Mouse (Mus musculus): ENCODE data around the gene Bex6. TPM values are rescaled to one million over a fixed set of nuclear protein-coding genes. Genes with fewer than 3 reads are reported as not detected.

Gene Bex6
- total RNA-seq (2014; rRNA removed) (not detected in 2 replicates), polyA plus RNA-seq (2015; fragmentation: Nextera tagmentation; extraction: Ambion mirVana) (not detected in 2 replicates)

DNA sequence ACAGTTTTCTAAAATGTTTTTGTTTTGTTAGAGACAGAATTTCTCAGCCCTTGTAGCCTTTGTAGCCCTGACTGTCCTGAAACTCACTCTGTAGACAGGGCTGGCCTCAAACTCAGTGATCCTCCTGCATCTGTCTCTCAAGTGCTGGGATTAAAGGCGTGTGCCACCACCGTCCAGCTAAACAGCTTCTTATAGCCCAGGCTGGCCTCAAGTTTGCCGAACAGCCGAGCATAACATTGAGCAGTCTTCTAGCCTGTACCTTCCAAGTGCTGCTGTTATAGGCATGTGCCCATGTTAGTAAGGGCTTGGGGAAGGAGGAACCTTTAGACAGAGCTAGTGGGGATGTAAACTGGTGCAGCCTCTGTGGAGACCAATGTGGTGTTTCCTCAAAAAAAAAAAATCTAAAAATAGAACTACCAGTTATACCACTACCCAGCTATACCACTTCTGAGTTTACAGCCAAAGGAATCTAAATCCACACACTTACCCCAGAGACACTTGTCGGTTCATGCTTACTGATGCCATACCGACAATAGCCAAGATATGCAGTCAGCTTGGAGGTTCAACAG, at the start of gene Bex6:
Gene Bex6, plus strand, starts transcription at position 491 of the 569 bp plus-strand sequence.
- DNase-seq (ENCODE audit: low spot score) = no peak
- H3K4me3 ChIP-seq (ENCODE audit: low read length) = no peak within 1 kb of the TSS
- no peak within 1 kb of the TSS for H3K4me2 ChIP-seq (ENCODE audit: low read depth, low read length)
- H3K9ac ChIP-seq (replicated peaks; ENCODE audit: low read length) = no peak within 1 kb of the TSS
- no peaks in the 10 kb centered on the region for H3K9me3 ChIP-seq (ENCODE audit: low read length)
- H3K27me3 ChIP-seq (ENCODE audit: insufficient read depth, low read length) = no peaks in the 10 kb centered on the region
- ATAC-seq = no peak
- H3K36me3 ChIP-seq (ENCODE audit: insufficient read depth, low read length) = no peaks in the 10 kb centered on the region
- 90% methylated on average over 6 of the region's 6 CpGs for WGBS
- no peaks in the 10 kb centered on the region for H3K4me1 ChIP-seq (ENCODE audit: insufficient read depth, low read length)
- H3K27ac ChIP-seq = no peak within 1 kb of the TSS
- TF ChIP-seq CTCF (IDR thresholded peaks at IDR 0.05; ENCODE audit: low read depth) = no peak

DNA sequence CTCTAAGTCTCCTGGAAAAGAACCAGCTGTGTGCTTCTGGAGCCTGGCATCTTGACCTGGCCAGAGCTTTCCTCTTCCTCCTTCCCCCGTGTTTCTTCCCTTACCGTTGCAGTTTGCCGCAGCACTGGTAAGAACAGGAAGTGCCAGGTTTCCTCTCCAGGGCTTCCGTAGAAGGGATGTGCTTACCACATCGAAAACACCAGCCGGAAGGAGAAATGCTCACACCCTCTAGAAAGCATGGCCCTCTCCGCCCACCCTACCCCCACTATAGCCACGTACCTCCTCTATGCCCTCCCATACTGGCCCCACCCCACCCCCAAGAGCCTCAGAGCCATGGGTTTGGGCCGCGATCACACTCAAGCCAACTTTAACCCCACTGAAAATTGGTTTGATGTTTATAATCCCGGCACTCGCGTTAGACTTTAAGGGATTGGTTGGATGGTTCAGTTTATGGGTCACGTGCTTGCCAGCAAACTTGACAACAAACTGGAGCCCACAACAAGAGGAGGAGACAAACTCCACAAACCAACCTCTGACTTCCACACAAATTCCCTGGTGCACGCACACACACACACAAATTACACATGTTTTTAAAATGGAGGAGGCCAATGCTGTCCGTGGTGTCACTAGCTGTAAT, 49.3 kb upstream of the Bex6 start:
- H3K9me3 ChIP-seq (ENCODE audit: low read length) = no peaks in the 10 kb centered on the region
- H3K27me3 ChIP-seq (ENCODE audit: insufficient read depth, low read length) = no peaks in the 10 kb centered on the region
- H3K4me1 ChIP-seq (ENCODE audit: insufficient read depth, low read length) = no peaks in the 10 kb centered on the region
- ATAC-seq = no peak
- TF ChIP-seq CTCF (IDR thresholded peaks at IDR 0.05; ENCODE audit: low read depth) = no peak
- H3K4me2 ChIP-seq (ENCODE audit: low read depth, low read length) = 0 out of 2 replicates have a peak overlapping the region, but pooled peaks have one; percentile 27
- no peak overlapping the region for H3K9ac ChIP-seq (replicated peaks; ENCODE audit: low read length)
- no peak overlapping the region for H3K4me3 ChIP-seq (ENCODE audit: low read length)
- H3K27ac ChIP-seq = no peak overlapping the region
- no peaks in the 10 kb centered on the region for H3K36me3 ChIP-seq (ENCODE audit: insufficient read depth, low read length)
- WGBS = 80% methylated on average over 16 of the region's 16 CpGs
- DNase-seq (ENCODE audit: low spot score) = no peak

DNA sequence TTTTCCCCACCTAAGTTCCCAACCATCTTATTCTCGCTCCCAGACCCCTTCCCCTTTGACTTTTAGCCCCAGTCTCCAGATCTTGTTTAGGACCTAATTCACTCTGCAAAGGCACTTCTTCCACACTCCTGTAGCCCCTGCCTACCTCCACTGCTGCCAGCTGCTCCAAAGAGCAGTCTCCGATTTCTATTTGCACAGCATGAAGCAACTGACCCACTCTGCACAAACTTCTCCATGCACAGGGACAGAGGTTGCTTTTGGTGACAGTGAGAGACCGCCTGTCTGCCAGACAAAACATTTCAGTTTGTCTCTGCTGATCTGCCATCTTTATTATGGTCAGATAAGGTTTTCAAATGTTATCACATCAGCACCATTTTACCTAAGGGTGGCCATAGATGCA, 46.5 kb upstream of the Bex6 start:
- Histone ChIP-seq H3K4me1 (ENCODE audit: insufficient read depth, low read length) (no peaks in the 10 kb centered on the region), H3K36me3 (ENCODE audit: insufficient read depth, low read length) (no peaks in the 10 kb centered on the region), H3K9ac (replicated peaks; ENCODE audit: low read length) (no peak overlapping the region), H3K9me3 (ENCODE audit: low read length) (no peaks in the 10 kb centered on the region), H3K4me2 (ENCODE audit: low read depth, low read length) (no peak overlapping the region), H3K27ac (no peak overlapping the region), H3K27me3 (ENCODE audit: insufficient read depth, low read length) (no peaks in the 10 kb centered on the region), H3K4me3 (ENCODE audit: low read length) (no peak overlapping the region)
- WGBS = 80% methylated on average over 3 of the region's 3 CpGs
- no peak for ATAC-seq
- no peak for DNase-seq (ENCODE audit: low spot score)
- no peak for TF ChIP-seq CTCF (IDR thresholded peaks at IDR 0.05; ENCODE audit: low read depth)

DNA sequence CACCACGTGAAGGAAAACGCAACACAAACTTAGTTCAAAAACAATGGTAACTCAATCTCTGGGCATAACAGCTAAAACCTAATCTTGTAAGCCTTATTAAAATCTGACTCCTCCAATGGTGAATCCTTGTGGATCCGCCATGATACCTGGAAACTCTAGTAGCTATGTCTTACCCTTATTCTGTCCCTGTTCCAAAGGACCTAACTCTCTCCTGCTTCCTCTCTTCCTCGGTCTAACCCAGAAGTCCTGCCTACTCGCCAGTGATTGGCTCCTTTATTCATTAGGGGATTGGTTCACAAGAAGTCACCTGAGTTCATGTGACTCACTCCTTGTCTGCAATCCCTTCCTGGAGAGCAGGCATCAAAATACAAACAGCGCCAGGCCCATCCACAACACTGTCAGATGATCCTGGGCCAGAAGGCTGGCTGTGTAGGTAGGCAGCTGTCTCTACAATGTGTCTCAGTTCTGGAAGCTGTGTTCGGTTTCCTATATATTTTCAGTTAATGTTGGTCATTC, 43.7 kb upstream of the Bex6 start:
- WGBS = 79% methylated on average over 7 of the region's 7 CpGs
- no peak for DNase-seq (ENCODE audit: low spot score)
- no peaks in the 10 kb centered on the region for H3K27me3 ChIP-seq (ENCODE audit: insufficient read depth, low read length)
- no peak for ATAC-seq
- no peak overlapping the region for H3K9ac ChIP-seq (replicated peaks; ENCODE audit: low read length)
- no peaks in the 10 kb centered on the region for H3K9me3 ChIP-seq (ENCODE audit: low read length)
- H3K4me3 ChIP-seq (ENCODE audit: low read length) = no peak overlapping the region
- H3K27ac ChIP-seq = no peak overlapping the region
- no peak for TF ChIP-seq CTCF (IDR thresholded peaks at IDR 0.05; ENCODE audit: low read depth)
- H3K4me1 ChIP-seq (ENCODE audit: insufficient read depth, low read length) = no peaks in the 10 kb centered on the region
- no peak overlapping the region for H3K4me2 ChIP-seq (ENCODE audit: low read depth, low read length)
- H3K36me3 ChIP-seq (ENCODE audit: insufficient read depth, low read length) = no peaks in the 10 kb centered on the region

DNA sequence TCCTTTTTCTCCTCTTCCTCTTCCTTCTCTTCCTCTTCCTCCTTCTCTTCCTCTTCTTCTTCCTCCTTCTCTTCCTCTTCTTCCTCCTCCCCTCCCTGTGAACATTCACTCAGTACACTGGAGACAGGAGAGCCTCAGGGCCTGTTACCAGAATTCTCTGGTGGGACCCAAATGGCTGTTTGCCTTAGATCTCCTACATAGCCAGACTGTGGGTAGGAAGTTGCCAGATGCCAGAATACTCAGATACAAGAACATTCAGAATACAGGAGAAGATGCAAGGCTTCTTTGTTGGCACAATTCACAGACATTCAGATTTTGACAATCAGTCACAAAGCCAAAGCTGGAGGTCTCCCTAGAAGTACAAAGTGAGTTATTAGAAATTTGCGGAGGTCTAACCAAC, 40.7 kb upstream of the Bex6 start:
- no peak overlapping the region for H3K9ac ChIP-seq (replicated peaks; ENCODE audit: low read length)
- H3K4me1 ChIP-seq (ENCODE audit: insufficient read depth, low read length) = no peaks in the 10 kb centered on the region
- no peaks in the 10 kb centered on the region for H3K27me3 ChIP-seq (ENCODE audit: insufficient read depth, low read length)
- H3K27ac ChIP-seq = no peak overlapping the region
- H3K9me3 ChIP-seq (ENCODE audit: low read length) = no peaks in the 10 kb centered on the region
- WGBS = 90% methylated on average over 1 of the region's 1 CpGs
- DNase-seq (ENCODE audit: low spot score) = no peak
- no peak overlapping the region for H3K4me2 ChIP-seq (ENCODE audit: low read depth, low read length)
- H3K4me3 ChIP-seq (ENCODE audit: low read length) = no peak overlapping the region
- no peak for TF ChIP-seq CTCF (IDR thresholded peaks at IDR 0.05; ENCODE audit: low read depth)
- H3K36me3 ChIP-seq (ENCODE audit: insufficient read depth, low read length) = no peaks in the 10 kb centered on the region
- no peak for ATAC-seq

DNA sequence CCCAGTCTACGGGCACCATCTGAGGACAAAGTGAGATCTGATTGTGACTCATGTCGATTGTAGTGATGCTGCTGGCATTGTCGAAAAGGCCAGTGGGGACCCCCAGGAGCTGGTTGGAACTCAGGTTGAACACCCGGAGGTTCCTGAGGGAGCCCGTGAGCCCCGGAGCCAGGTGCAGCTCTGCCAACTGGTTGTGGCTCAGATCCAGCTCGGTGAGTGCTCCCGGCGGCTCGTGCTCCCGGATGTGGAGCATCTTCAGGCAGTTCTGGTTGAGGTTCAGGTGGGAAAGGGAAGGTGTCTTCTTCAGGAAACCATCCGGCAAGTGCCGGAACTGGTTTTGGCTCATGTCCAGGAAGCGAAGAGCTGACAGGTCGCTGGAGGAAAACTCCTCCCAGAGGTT, 35.9 kb upstream of the Bex6 start:
- 93% methylated on average over 15 of the region's 15 CpGs for WGBS
- no peak for DNase-seq (ENCODE audit: low spot score)
- TF ChIP-seq CTCF (IDR thresholded peaks at IDR 0.05; ENCODE audit: low read depth) = no peak

DNA sequence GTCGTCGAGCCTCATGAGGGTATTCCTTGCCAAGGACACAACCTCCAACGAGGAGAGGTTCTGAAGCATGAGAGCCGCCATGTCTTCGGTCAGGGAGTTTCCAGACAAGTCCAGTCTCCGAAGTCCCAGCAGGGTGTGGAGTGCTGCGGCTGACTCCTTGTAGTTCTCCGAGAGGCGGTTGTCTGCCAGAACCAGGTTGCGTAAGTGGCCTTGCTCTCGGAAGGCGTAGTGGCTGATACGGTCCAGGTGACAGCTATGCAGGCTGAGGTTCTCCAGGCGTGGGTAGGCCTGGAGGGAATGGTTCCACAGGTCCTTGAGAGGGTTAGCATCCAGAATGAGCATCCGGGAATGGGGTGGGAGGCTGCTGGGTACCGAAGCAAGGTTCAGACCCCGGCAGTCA, 35.0 kb upstream of the Bex6 start:
- TF ChIP-seq CTCF (IDR thresholded peaks at IDR 0.05; ENCODE audit: low read depth) = no peak
- Histone ChIP-seq H3K27me3 (ENCODE audit: insufficient read depth, low read length) (no peaks in the 10 kb centered on the region), H3K27ac (no peak overlapping the region), H3K4me3 (ENCODE audit: low read length) (no peak overlapping the region), H3K4me1 (ENCODE audit: insufficient read depth, low read length) (no peaks in the 10 kb centered on the region), H3K36me3 (ENCODE audit: insufficient read depth, low read length) (no peaks in the 10 kb centered on the region), H3K9me3 (ENCODE audit: low read length) (no peaks in the 10 kb centered on the region), H3K9ac (replicated peaks; ENCODE audit: low read length) (no peak overlapping the region), H3K4me2 (ENCODE audit: low read depth, low read length) (no peak overlapping the region)
- ATAC-seq = no peak
- DNase-seq (ENCODE audit: low spot score) = no peak
- WGBS = 90% methylated on average over 17 of the region's 17 CpGs

More for the DNA sequence above, 35.9 kb upstream of the Bex6 start:
- ATAC-seq = no peak
- Histone ChIP-seq H3K27ac (no peak overlapping the region), H3K4me1 (ENCODE audit: insufficient read depth, low read length) (no peaks in the 10 kb centered on the region), H3K9me3 (ENCODE audit: low read length) (no peaks in the 10 kb centered on the region), H3K9ac (replicated peaks; ENCODE audit: low read length) (no peak overlapping the region), H3K4me3 (ENCODE audit: low read length) (no peak overlapping the region), H3K36me3 (ENCODE audit: insufficient read depth, low read length) (no peaks in the 10 kb centered on the region), H3K4me2 (ENCODE audit: low read depth, low read length) (no peak overlapping the region), H3K27me3 (ENCODE audit: insufficient read depth, low read length) (no peaks in the 10 kb centered on the region)
